Mouse (Mus musculus) CH12.LX (cell line): ENCODE data around the gene Gm28036. TPM values are rescaled to one million over a fixed set of nuclear protein-coding genes. Genes with fewer than 3 reads are reported as not detected.
A peak's percentile ranks its signal among the peaks of the same experiment; 100 is the strongest.

Experiments used
- DNase-seq: peaks from one replicate; pipeline ENCODE4 v3.0.0-alpha.2; 2013; ENCODE audit errors: extremely low read depth
- H3K27ac ChIP-seq: 2 replicates; pipeline ENCODE4 v1.5.1; 2012; ENCODE audit warnings: low read depth, mild to moderate bottlenecking, control low read depth, moderate library complexity; ENCODE audit not compliant: insufficient read depth
- H3K27me3 ChIP-seq: replicated peaks from 2 replicates; pipeline ENCODE3; 2012; ENCODE audit warnings: inconsistent platforms
- H3K36me3 ChIP-seq, 2 experiments: replicated peaks in 1 of 2; 2 replicates each; pipeline versions ENCODE3 to v1.6.1; 2012; ENCODE audit warnings: inconsistent platforms in 1 of 2, low read length in 1 of 2, mild to moderate bottlenecking in 1 of 2, mixed read lengths in 1 of 2, moderate library complexity in 1 of 2; ENCODE audit not compliant: control insufficient read depth in 1 of 2, insufficient read depth in 1 of 2
- H3K4me1 ChIP-seq, 2 experiments: 2 replicates each; pipeline ENCODE4 v1.6.1; 2012; ENCODE audit warnings: inconsistent platforms in 1 of 2, moderate library complexity in 1 of 2; ENCODE audit not compliant: insufficient read depth in 2 of 2, control insufficient read depth in 1 of 2
- H3K4me2 ChIP-seq: 2 replicates; pipeline ENCODE4 v1.6.1; 2012; ENCODE audit warnings: low read depth, mild to moderate bottlenecking, control low read depth; ENCODE audit not compliant: poor library complexity, insufficient read depth, severe bottlenecking
- H3K4me3 ChIP-seq, 3 experiments: fragments of 150-350 bp in 1 of 3; sonication (generic) in 1 of 3; replicated peaks in 1 of 3; 2 replicates each; pipeline versions ENCODE3 to v1.5.1; 2011 to 2012; ENCODE audit warnings: low read depth in 2 of 3, low read length in 2 of 3, mild to moderate bottlenecking in 2 of 3, moderate library complexity in 2 of 3, control low read depth in 1 of 3, improper control_type of control experiment in 1 of 3, inconsistent platforms in 1 of 3, mixed read lengths in 1 of 3; ENCODE audit not compliant: poor library complexity in 1 of 3
- H3K79me2 ChIP-seq: replicated peaks from 2 replicates; pipeline ENCODE4 v1.6.1; 2012; ENCODE audit warnings: mild to moderate bottlenecking, moderate library complexity; ENCODE audit not compliant: control insufficient read depth, poor library complexity, insufficient read depth, severe bottlenecking; ENCODE audit errors: extremely low read depth
- H3K9ac ChIP-seq: 2 replicates; pipeline ENCODE4 v1.6.1; 2012; ENCODE audit warnings: low read depth, mild to moderate bottlenecking, control low read depth, moderate library complexity; ENCODE audit not compliant: insufficient read depth
- H3K9me3 ChIP-seq: replicated peaks from 2 replicates; pipeline ENCODE3; 2012; ENCODE audit warnings: low read length, inconsistent platforms, mixed read lengths
- BHLHE40 ChIP-seq: IDR thresholded peaks from 2 replicates; pipeline ENCODE4 v1.6.1; 2011; ENCODE audit warnings: mild to moderate bottlenecking, low read depth, low read length, improper control_type of control experiment
- CHD1 ChIP-seq: IDR thresholded peaks from 2 replicates; pipeline ENCODE4 v1.6.1; 2012; ENCODE audit warnings: low read depth, low read length, improper control_type of control experiment, inconsistent platforms
- CHD2 ChIP-seq: IDR thresholded peaks from 2 replicates; pipeline ENCODE4 v1.6.1; 2011; ENCODE audit warnings: low read length, improper control_type of control experiment
- EP300 ChIP-seq: IDR thresholded peaks from 2 replicates; pipeline ENCODE4 v1.6.1; 2011; ENCODE audit warnings: low read length, improper control_type of control experiment
- GABPA ChIP-seq: IDR thresholded peaks from 2 replicates; pipeline ENCODE4 v1.6.1; 2012; ENCODE audit warnings: low read depth, low read length, improper control_type of control experiment, inconsistent platforms; ENCODE audit not compliant: insufficient replicate concordance
- HCFC1 ChIP-seq: IDR thresholded peaks from 2 replicates; pipeline ENCODE4 v1.6.1; 2012; ENCODE audit warnings: low read depth, mild to moderate bottlenecking, inconsistent platforms, low read length, improper control_type of control experiment
- IRF4 ChIP-seq: IDR thresholded peaks from 2 replicates; pipeline ENCODE4 v1.6.1; 2014; ENCODE audit warnings: low read depth, mild to moderate bottlenecking, inconsistent platforms, low read length, improper control_type of control experiment
- JUN ChIP-seq: IDR thresholded peaks from 2 replicates; pipeline ENCODE4 v1.6.1; 2011; ENCODE audit warnings: low read depth, mild to moderate bottlenecking, low read length, improper control_type of control experiment, moderate library complexity; ENCODE audit not compliant: insufficient read depth
- MAX ChIP-seq: IDR thresholded peaks from 2 replicates; pipeline ENCODE4 v1.6.1; 2011; ENCODE audit warnings: low read length, improper control_type of control experiment
- MAZ ChIP-seq: IDR thresholded peaks from 2 replicates; pipeline ENCODE4 v1.6.1; 2012; ENCODE audit warnings: low read depth, mild to moderate bottlenecking, inconsistent platforms, low read length, improper control_type of control experiment, moderate library complexity
- MXI1 ChIP-seq: IDR thresholded peaks from 2 replicates; pipeline ENCODE4 v1.6.1; 2011; ENCODE audit warnings: mild to moderate bottlenecking, low read depth, low read length, improper control_type of control experiment
- NELFE ChIP-seq: IDR thresholded peaks from 2 replicates; pipeline ENCODE4 v1.6.1; 2011; ENCODE audit warnings: low read depth, low read length, improper control_type of control experiment
- PAX5 ChIP-seq: IDR thresholded peaks from 2 replicates; pipeline ENCODE4 v1.6.1; 2012; ENCODE audit warnings: low read length, inconsistent platforms, mixed read lengths
- POLR2A ChIP-seq: IDR thresholded peaks from 2 replicates; pipeline ENCODE4 v1.6.1; 2011; ENCODE audit warnings: low read depth, mild to moderate bottlenecking, improper control_type of control experiment, low read length
- RCOR1 ChIP-seq: conservative IDR thresholded peaks from 2 replicates; pipeline ENCODE4 v1.6.1; 2012; ENCODE audit warnings: low read depth, mild to moderate bottlenecking, inconsistent platforms, low read length, improper control_type of control experiment
- TCF12 ChIP-seq: IDR thresholded peaks from 2 replicates; pipeline ENCODE4 v1.6.1; 2014; ENCODE audit warnings: low read depth, mild to moderate bottlenecking, inconsistent platforms, low read length, improper control_type of control experiment
- UBTF ChIP-seq: IDR thresholded peaks from 2 replicates; pipeline ENCODE4 v1.6.1; 2012; ENCODE audit warnings: low read depth, mild to moderate bottlenecking, inconsistent platforms, low read length, improper control_type of control experiment, moderate library complexity
- USF1 ChIP-seq: IDR thresholded peaks from 2 replicates; pipeline ENCODE4 v1.6.1; 2014; ENCODE audit warnings: low read depth, mild to moderate bottlenecking, inconsistent platforms, low read length, improper control_type of control experiment
- ZNF384 ChIP-seq: IDR thresholded peaks from 2 replicates; pipeline ENCODE4 v1.6.1; 2012; ENCODE audit warnings: low read depth, low read length, improper control_type of control experiment, inconsistent platforms
- dilution Hi-C: fragments of 300-500 bp; cut with MboI; formaldehyde crosslinking; loops from 2 replicates; pipeline ENCODE4 v1.14.3; 2020; ENCODE audit warnings: low sequenced_read_pairs; ENCODE audit not compliant: extremely low pct_unique_long_range_greater_than_20kb, extremely low pct_ligation_motif_present
- in situ Hi-C: fragments of 300-500 bp; cut with MboI; formaldehyde crosslinking; loops from 3 replicates; pipeline ENCODE4 v1.14.3; 2019; ENCODE audit warnings: low sequenced_read_pairs, low pct_ligation_motif_present, low pct_unique_long_range_greater_than_20kb, mixed read lengths
- polyA plus RNA-seq: library from polyadenylated mRNA; unstranded; fragments of >175 nt; gene quantifications from 2 replicates; pipeline ENCODE4 v1.2.1, GENCODE M21; 2012; ENCODE audit warnings: low read depth; ENCODE audit not compliant: insufficient read length
- total RNA-seq, 2 experiments: library from RNA; depleted of rRNA; stranded (reverse); fragments of 300-350 nt in 1 of 2; fragments of >200 nt in 1 of 2; gene quantifications; 2 replicates each; pipeline ENCODE4 v1.2.3; 2012 to 2014

Gm28036 gene
- total and polyA plus RNA-seq, 3 experiments: 10.5 to 18.8 (median 15.3) TPM

DNA sequence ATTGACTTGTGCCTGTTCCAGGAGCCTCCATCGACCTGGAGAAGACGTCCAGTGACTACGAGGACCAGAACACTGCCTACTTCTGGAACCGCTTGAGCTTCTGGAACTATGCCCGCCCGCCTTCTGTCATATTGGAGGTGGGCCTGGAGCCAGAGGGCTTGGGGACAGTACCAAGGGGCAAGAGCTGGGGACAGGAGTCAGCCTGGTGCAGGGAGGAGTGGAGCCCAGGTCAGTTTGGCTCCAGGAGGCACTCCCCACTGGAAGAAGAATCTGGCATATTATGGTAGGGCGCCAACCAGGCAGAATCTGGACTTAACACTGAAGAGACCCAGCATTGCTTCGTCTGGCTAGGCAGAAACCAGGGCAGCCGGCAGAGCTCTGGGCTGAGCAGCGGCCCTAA is 59.0 kb downstream of the Gm28036 start:
- dilution Hi-C loops: no loop called here
- in situ Hi-C loops: no loop called here
- H3K4me1 ChIP-seq: peaks cover 0 to 6% of the 10 kb centered on the region in 2 experiments; a peak in 2 of 4 replicates

DNA sequence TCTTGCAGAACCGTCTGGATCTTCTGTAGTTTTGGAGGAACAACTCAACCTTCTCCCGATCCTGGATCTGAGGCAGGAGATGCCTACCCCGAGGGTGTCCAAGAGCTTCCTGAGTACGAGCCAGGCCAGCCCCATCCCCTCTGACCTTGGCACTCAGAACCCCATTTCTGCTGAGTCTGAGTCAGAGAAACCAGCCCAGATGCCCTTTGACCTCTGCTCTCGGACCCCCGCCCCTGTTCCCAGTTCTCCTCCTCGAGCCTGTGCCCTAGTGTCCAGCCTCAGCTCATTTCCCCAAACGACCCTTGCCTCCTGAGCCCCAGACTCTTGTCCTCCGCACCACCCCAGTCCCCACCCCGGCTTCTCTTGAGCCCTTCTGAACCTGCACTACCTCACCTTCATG is 60.8 kb downstream of the Gm28036 start:
- DNase-seq: no peak
- Histone ChIP-seq H3K4me2 (no peak overlapping the region), H3K27ac (no peak overlapping the region), H3K4me3 (peak overlapping the region in 1 of 3 experiments; percentile 68), H3K27me3 (no peaks in the 10 kb centered on the region), H3K9me3 (no peaks in the 10 kb centered on the region), H3K4me1 (peaks cover 0 to 6% of the 10 kb centered on the region in 2 experiments; a peak in 2 of 4 replicates), H3K79me2 (no peaks in the 10 kb centered on the region), H3K9ac (no peak overlapping the region), H3K36me3 (peaks cover 10 to 33% of the 10 kb centered on the region in 2 experiments)
- in situ Hi-C loops: no loop called here
- dilution Hi-C loops: no loop called here
- TF ChIP-seq TCF12: no peak
- TF ChIP-seq NELFE: 0 out of 2 replicates have a peak, but pooled peaks have one; percentile 3

More for the DNA sequence above, 59.0 kb downstream of the Gm28036 start:
- Histone ChIP-seq H3K9me3 (no peaks in the 10 kb centered on the region), H3K79me2 (no peaks in the 10 kb centered on the region), H3K27me3 (no peaks in the 10 kb centered on the region), H3K4me3 (no peak overlapping the region), H3K9ac (no peak overlapping the region), H3K36me3 (peaks cover 15 to 49% of the 10 kb centered on the region in 2 experiments), H3K4me2 (no peak overlapping the region), H3K27ac (no peak overlapping the region)
- TF ChIP-seq GABPA (no peak), MAX (no peak)
- no peak for DNase-seq

DNA sequence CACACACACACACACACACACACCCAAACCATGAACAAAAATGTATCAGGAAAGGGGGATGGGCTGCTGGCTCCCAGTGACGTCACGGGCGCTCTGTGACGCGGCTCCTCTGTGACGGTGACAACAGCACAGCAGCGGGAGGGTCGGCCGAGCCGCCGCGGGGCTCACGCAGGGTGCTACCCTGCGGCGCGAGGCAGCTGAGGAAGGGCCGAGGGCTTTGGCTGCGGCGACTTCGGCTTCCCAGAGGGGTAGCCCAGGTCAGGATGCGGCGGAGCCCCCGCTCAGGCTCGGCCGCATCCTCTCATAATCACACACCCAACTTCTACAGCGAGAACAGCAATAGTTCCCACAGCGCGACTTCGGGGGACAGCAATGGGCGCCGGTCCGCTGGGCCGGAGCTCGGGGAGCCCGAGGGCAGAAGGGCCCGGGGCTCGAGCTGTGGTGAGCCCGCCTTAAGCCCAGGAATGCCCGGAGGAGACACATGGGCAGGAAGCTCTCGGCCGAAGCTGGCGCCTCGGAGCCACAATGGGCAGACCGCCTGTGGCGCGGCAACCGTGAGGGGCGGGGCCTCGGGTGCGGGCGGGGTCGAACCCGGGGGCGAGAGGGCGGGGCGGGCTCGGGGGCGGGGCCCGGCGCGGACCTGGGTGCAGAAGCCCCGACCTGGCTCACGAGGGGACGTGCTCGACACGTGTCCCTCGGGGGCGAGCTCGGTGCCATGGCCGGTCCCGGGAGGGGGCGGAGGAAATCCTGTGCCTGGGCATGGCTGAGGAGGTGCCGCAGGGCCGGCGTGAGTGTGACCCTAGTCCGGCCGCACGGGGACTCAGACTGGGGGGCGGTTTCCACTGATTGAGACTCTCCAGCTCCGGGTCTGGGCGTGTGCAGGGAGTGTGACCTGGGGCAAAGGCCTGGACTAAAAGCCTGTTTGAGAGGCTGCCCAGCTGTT is 61.5 kb downstream of the Gm28036 start, which contains the start of gene Spag4:
Gene Spag4 (plus strand): TSS at position 77 of the 943 bp plus-strand sequence.
- Histone ChIP-seq H3K4me3 (peak within 1 kb of the TSS; percentile 43 to 80 (median 68)), H3K9me3 (no peaks in the 10 kb centered on the region), H3K79me2 (no peaks in the 10 kb centered on the region), H3K4me1 (peaks cover 0 to 6% of the 10 kb centered on the region in 2 experiments; a peak in 2 of 4 replicates), H3K4me2 (peak within 1 kb of the TSS; percentile 3; the same call in 1 of the 2 replicates), H3K9ac (peak within 1 kb of the TSS; percentile 21), H3K36me3 (peaks cover 10 to 29% of the 10 kb centered on the region in 2 experiments), H3K27ac (no peak within 1 kb of the TSS), H3K27me3 (peaks cover 2% of the 10 kb centered on the region)
- dilution Hi-C loops: no loop called here
- DNase-seq: peak; percentile 63
- TF ChIP-seq IRF4 (0 out of 2 replicates have a peak, but pooled peaks have one; percentile 7), HCFC1 (peak; percentile 45), POLR2A (peak; percentile 75), USF1 (no peak), TCF12 (peak; percentile 42; the same call in 1 of the 2 replicates), UBTF (peak; percentile 69; the same call in 1 of the 2 replicates), NELFE (peak; percentile 76; the same call in 1 of the 2 replicates), MXI1 (peak; percentile 64), CHD2 (peak; percentile 90), EP300 (no peak), RCOR1 (no peak), PAX5 (no peak), CHD1 (no peak), JUN (no peak), MAZ (peak; percentile 46; the same call in 1 of the 2 replicates), ZNF384 (no peak), GABPA (peak; percentile 96), BHLHE40 (peak; percentile 90), MAX (peak; percentile 51; the same call in 1 of the 2 replicates)
- TF ChIP-seq, all 38 proteins: peak for 12
- in situ Hi-C loops: no loop called here
